Mouse (Mus musculus) heart, embryonic 12.5 days (tissue): ENCODE results near the gene Tmem51. TPM values are rescaled to one million over a fixed set of nuclear protein-coding genes. Genes with fewer than 3 reads are reported as not detected.
"Not testable (repeated sequence)": the region's sequence is repeated elsewhere in the genome, so short reads cannot be mapped to it uniquely, and the experiment has no call there.

ENCODE experiments used
- ATAC-seq: fragments of 200-750 bp; cut with Nextera tagmentation; 2 replicates; pipeline ENCODE4 v1.8.0; 2017; ENCODE audit warnings: moderate TSS enrichment, moderate library complexity; ENCODE audit not compliant: insufficient number of reproducible peaks, low FRiP score
- H3K27ac ChIP-seq: fragments of 300-500 bp; sonication (generic); 2 replicates; pipeline ENCODE4 v1.5.1; 2016; ENCODE audit warnings: mild to moderate bottlenecking, moderate library complexity; ENCODE audit not compliant: poor library complexity, severe bottlenecking
- H3K27me3 ChIP-seq: fragments of 300-500 bp; sonication (generic); replicated peaks from 2 replicates; pipeline ENCODE4 v1.6.1; 2016; ENCODE audit warnings: mild to moderate bottlenecking, moderate library complexity
- H3K36me3 ChIP-seq: fragments of 300-500 bp; sonication (generic); 2 replicates; pipeline ENCODE4 v1.6.1; 2016; ENCODE audit warnings: mild to moderate bottlenecking, moderate library complexity
- H3K4me1 ChIP-seq: fragments of 300-500 bp; sonication (generic); replicated peaks from 2 replicates; pipeline ENCODE4 v1.6.1; 2016; ENCODE audit warnings: mild to moderate bottlenecking
- H3K4me2 ChIP-seq: fragments of 300-500 bp; sonication (generic); 2 replicates; pipeline ENCODE4 v1.6.1; 2016; ENCODE audit warnings: mild to moderate bottlenecking, moderate library complexity
- H3K4me3 ChIP-seq: fragments of 300-500 bp; sonication (generic); 2 replicates; pipeline ENCODE4 v1.5.1; 2016; ENCODE audit warnings: mild to moderate bottlenecking
- H3K9ac ChIP-seq: fragments of 300-500 bp; sonication (generic); 2 replicates; pipeline ENCODE4 v1.6.1; 2016; ENCODE audit warnings: mild to moderate bottlenecking, moderate library complexity
- H3K9me3 ChIP-seq: fragments of 300-500 bp; sonication (generic); replicated peaks from 2 replicates; pipeline ENCODE4 v1.6.1; 2016; ENCODE audit warnings: mild to moderate bottlenecking, moderate library complexity
- WGBS: fragments of 180-500 bp; shearing (Covaris S2); methylation state at CpG from one replicate; pipeline ENCODE4 v1.1.7; 2016; 5-methylcytosine and 5-hydroxymethylcytosine counted together
- polyA plus RNA-seq: library from polyadenylated mRNA; unstranded; fragments of >200 nt; fragmentation: Nextera tagmentation; extraction: Ambion mirVana; gene quantifications from 2 replicates; pipeline ENCODE4 v1.2.1, GENCODE M21; 2016

Gene Tmem51
- polyA plus RNA-seq, 1 experiment from 2014 or later, result 28.3 TPM

- ATAC-seq, result peak; percentile 85
- Histone ChIP-seq H3K4me1 (peaks cover 35% of the 10 kb centered on the region), H3K9me3 (no peaks in the 10 kb centered on the region), H3K27ac (no peak within 1 kb of the TSS), H3K9ac (peak within 1 kb of the TSS; percentile 49), H3K36me3 (no peaks in the 10 kb centered on the region), H3K27me3 (peaks cover 28% of the 10 kb centered on the region), H3K4me3 (peak within 1 kb of the TSS; percentile 45), H3K4me2 (peak within 1 kb of the TSS; percentile 86)
- WGBS, result 3% methylated on average over 44 of the region's 46 CpGs
These were observed 69.2 kb downstream of the Tmem51 start, which contains the start of gene Fhad1 for GRCm38 (mm10) chr4:142014659-142015608. TSS of gene Fhad1 (minus strand) at chr4:142015082.

- H3K36me3 ChIP-seq, result no peaks in the 10 kb centered on the region
- no peak overlapping the region for H3K4me3 ChIP-seq
- no peak overlapping the region for H3K4me2 ChIP-seq
- WGBS, result 86% methylated on average over 13 of the region's 13 CpGs
- no peak for ATAC-seq
- H3K9me3 ChIP-seq, result no peaks in the 10 kb centered on the region
- peaks cover 26% of the 10 kb centered on the region for H3K27me3 ChIP-seq
- no peak overlapping the region for H3K9ac ChIP-seq
- H3K4me1 ChIP-seq, result peaks cover 29% of the 10 kb centered on the region
- no peak overlapping the region for H3K27ac ChIP-seq
These were observed 72.9 kb downstream of the Tmem51 start for GRCm38 (mm10) chr4:142011236-142011635.

GRCm38 (mm10) chr4:142010441-142010840 lies 73.7 kb downstream of the Tmem51 start:
- H3K27ac ChIP-seq, result no peak overlapping the region
- no peak overlapping the region for H3K9ac ChIP-seq
- no peak for ATAC-seq
- H3K9me3 ChIP-seq, result no peaks in the 10 kb centered on the region
- H3K27me3 ChIP-seq, result peaks cover 22% of the 10 kb centered on the region
- no peaks in the 10 kb centered on the region for H3K36me3 ChIP-seq
- H3K4me3 ChIP-seq, result no peak overlapping the region
- WGBS, result 84% methylated on average over 7 of the region's 7 CpGs
- H3K4me2 ChIP-seq, result no peak overlapping the region
- H3K4me1 ChIP-seq, result peaks cover 24% of the 10 kb centered on the region

- Histone ChIP-seq H3K27me3 (peaks cover 15% of the 10 kb centered on the region; the same call in 1 of the 2 replicates), H3K9me3 (no peaks in the 10 kb centered on the region), H3K27ac (no peak overlapping the region), H3K36me3 (no peaks in the 10 kb centered on the region), H3K4me1 (peaks cover 15% of the 10 kb centered on the region), H3K4me3 (no peak overlapping the region), H3K4me2 (no peak overlapping the region), H3K9ac (no peak overlapping the region)
- no peak for ATAC-seq
- 87% methylated on average over 11 of the region's 11 CpGs for WGBS
These were observed 75.9 kb downstream of the Tmem51 start for GRCm38 (mm10) chr4:142008206-142008605.

GRCm38 (mm10) chr4:142000581-142000980 lies 83.5 kb downstream of the Tmem51 start:
- H3K27ac ChIP-seq, result no peak overlapping the region
- peaks cover 7% of the 10 kb centered on the region; the same call in 1 of the 2 replicates for H3K9me3 ChIP-seq
- H3K27me3 ChIP-seq, result no peaks in the 10 kb centered on the region
- ATAC-seq, result no peak
- 53% methylated on average over 9 of the region's 9 CpGs for WGBS
- no peak overlapping the region for H3K4me3 ChIP-seq
- no peaks in the 10 kb centered on the region for H3K36me3 ChIP-seq
- H3K4me2 ChIP-seq, result no peak overlapping the region
- H3K4me1 ChIP-seq, result peaks cover 11% of the 10 kb centered on the region; the same call in 1 of the 2 replicates
- H3K9ac ChIP-seq, result no peak overlapping the region

GRCm38 (mm10) chr4:141999494-142000074 lies 84.5 kb downstream of the Tmem51 start:
- H3K4me1 ChIP-seq, result peaks cover 10% of the 10 kb centered on the region; the same call in 1 of the 2 replicates
- no peaks in the 10 kb centered on the region for H3K27me3 ChIP-seq
- H3K9ac ChIP-seq, result no peak overlapping the region
- no peak overlapping the region for H3K4me3 ChIP-seq
- ATAC-seq, result no peak
- no peak overlapping the region for H3K27ac ChIP-seq
- H3K4me2 ChIP-seq, result no peak overlapping the region
- 56% methylated on average over 7 of the region's 7 CpGs for WGBS
- peaks cover 7% of the 10 kb centered on the region; the same call in 1 of the 2 replicates for H3K9me3 ChIP-seq
- H3K36me3 ChIP-seq, result no peaks in the 10 kb centered on the region

GRCm38 (mm10) chr4:141998282-141998821 lies 85.8 kb downstream of the Tmem51 start:
- Histone ChIP-seq H3K36me3 (no peaks in the 10 kb centered on the region), H3K4me1 (peaks cover 10% of the 10 kb centered on the region; the same call in 1 of the 2 replicates), H3K9me3 (peaks cover 7% of the 10 kb centered on the region; the same call in 1 of the 2 replicates), H3K27ac (no peak overlapping the region), H3K4me2 (peak overlapping the region; percentile 56), H3K27me3 (no peaks in the 10 kb centered on the region), H3K9ac (no peak overlapping the region), H3K4me3 (peak overlapping the region; percentile 30)
- ATAC-seq, result no peak
- WGBS, result 26% methylated on average over 11 of the region's 11 CpGs

GRCm38 (mm10) chr4:141996880-141997279 lies 87.2 kb downstream of the Tmem51 start:
- Histone ChIP-seq H3K4me1 (peaks cover 10% of the 10 kb centered on the region; the same call in 1 of the 2 replicates), H3K27me3 (no peaks in the 10 kb centered on the region), H3K4me2 (no peak overlapping the region), H3K27ac (no peak overlapping the region), H3K4me3 (no peak overlapping the region), H3K36me3 (no peaks in the 10 kb centered on the region), H3K9me3 (no peaks in the 10 kb centered on the region), H3K9ac (no peak overlapping the region)
- ATAC-seq, result no peak
- WGBS, result 73% methylated on average over 3 of the region's 3 CpGs

- H3K27ac ChIP-seq, result no peak overlapping the region
- ATAC-seq, result no peak
- peaks cover 10% of the 10 kb centered on the region; the same call in 1 of the 2 replicates for H3K4me1 ChIP-seq
- no peaks in the 10 kb centered on the region for H3K27me3 ChIP-seq
- 54% methylated on average over 7 of the region's 7 CpGs for WGBS
- H3K36me3 ChIP-seq, result no peaks in the 10 kb centered on the region
- H3K9ac ChIP-seq, result no peak overlapping the region
- no peak overlapping the region for H3K4me3 ChIP-seq
- H3K9me3 ChIP-seq, result no peaks in the 10 kb centered on the region
- H3K4me2 ChIP-seq, result no peak overlapping the region
These were observed 88.0 kb downstream of the Tmem51 start for GRCm38 (mm10) chr4:141996086-141996485.

GRCm38 (mm10) chr4:141994062-141994471 lies 90.0 kb downstream of the Tmem51 start:
- H3K36me3 ChIP-seq, H3K4me2 ChIP-seq, ATAC-seq, H3K4me3 ChIP-seq, H3K9ac ChIP-seq, H3K27me3 ChIP-seq, H3K4me1 ChIP-seq, H3K27ac ChIP-seq, H3K9me3 ChIP-seq: not testable (repeated sequence)
- WGBS, result 51% methylated on average over 2 of the region's 2 CpGs
